Mouse (Mus musculus) liver, adult 2 months (tissue): Measurements from ENCODE around the gene Ophn1.

ENCODE experiments used
- CTCF ChIP-seq: fragments of 200-500 bp; IDR thresholded peaks from 2 replicates; pipeline ENCODE4 v1.5.1; 2011; ENCODE audit warnings: low read depth, low read length, control low read depth
- POLR2A ChIP-seq: fragments of 200-500 bp; IDR thresholded peaks from 2 replicates; pipeline ENCODE4 v1.6.1; 2011; ENCODE audit warnings: low read length, control low read depth; ENCODE audit not compliant: insufficient read depth; ENCODE audit errors: extremely low read depth

DNA sequence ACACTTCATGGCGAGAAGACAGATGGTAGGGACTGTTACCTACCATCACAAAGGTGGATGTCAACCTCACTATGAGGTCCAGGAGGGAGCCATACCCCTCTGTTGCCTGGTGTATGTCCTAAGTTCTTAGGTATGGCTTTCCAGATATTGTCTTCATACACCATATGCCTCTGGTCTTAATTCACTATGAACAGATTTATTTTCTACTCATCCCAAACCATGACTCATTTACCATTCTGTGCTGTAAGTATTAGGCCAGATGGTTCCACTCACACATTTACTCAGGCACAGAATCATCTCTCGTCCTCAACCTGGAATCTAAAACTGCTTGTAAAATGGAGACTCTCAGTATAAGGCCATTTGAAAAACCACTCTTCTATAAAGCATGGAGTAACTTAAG is 135.7 kb downstream of the Ophn1 start:
- TF ChIP-seq CTCF: no peak
- TF ChIP-seq POLR2A: no peak
